Mouse (Mus musculus) forebrain, postnatal 0 days (tissue): ENCODE results near the gene Mlkl. TPM values are rescaled to one million over a fixed set of nuclear protein-coding genes. Genes with fewer than 3 reads are reported as not detected.
"Not testable (repeated sequence)": the region's sequence is repeated elsewhere in the genome, so short reads cannot be mapped to it uniquely, and the experiment has no call there.

Experiments
- ATAC-seq: fragments of 200-750 bp; cut with Nextera tagmentation; 2 replicates; pipeline ENCODE4 v1.8.0; 2017; ENCODE audit warnings: mild to moderate bottlenecking, moderate library complexity
- DNase-seq: peaks from one replicate; pipeline ENCODE4 v3.0.0-alpha.2; 2015
- H3K27ac ChIP-seq: fragments of 300-500 bp; sonication (generic); 2 replicates; pipeline ENCODE4 v1.5.1; 2014; ENCODE audit warnings: low read depth, mild to moderate bottlenecking, antibody characterized with exemption, low read length, moderate library complexity, mixed read lengths
- H3K27me3 ChIP-seq: fragments of 300-500 bp; sonication (generic); 2 replicates; pipeline ENCODE4 v1.6.1; 2014; ENCODE audit warnings: mild to moderate bottlenecking, low read length, mixed read lengths; ENCODE audit not compliant: insufficient read depth
- H3K36me3 ChIP-seq: fragments of 300-500 bp; sonication (generic); 2 replicates; pipeline ENCODE4 v1.6.1; 2014; ENCODE audit warnings: mild to moderate bottlenecking, moderate library complexity; ENCODE audit not compliant: insufficient read depth
- H3K4me1 ChIP-seq: fragments of 300-500 bp; sonication (generic); 2 replicates; pipeline ENCODE4 v1.6.1; 2014; ENCODE audit warnings: antibody characterized with exemption; ENCODE audit not compliant: insufficient read depth
- H3K4me2 ChIP-seq: fragments of 300-500 bp; sonication (generic); 2 replicates; pipeline ENCODE4 v1.6.1; 2014; ENCODE audit warnings: low read depth, mild to moderate bottlenecking, moderate library complexity
- H3K4me3 ChIP-seq: fragments of 300-500 bp; sonication (generic); 2 replicates; pipeline ENCODE4 v1.5.1; 2014; ENCODE audit warnings: low read depth, low read length, mixed read lengths
- H3K9ac ChIP-seq: fragments of 300-500 bp; sonication (generic); 2 replicates; pipeline ENCODE4 v1.6.1; 2014; ENCODE audit warnings: mild to moderate bottlenecking
- H3K9me3 ChIP-seq: fragments of 300-500 bp; sonication (generic); 2 replicates; pipeline ENCODE4 v1.6.1; 2016; ENCODE audit warnings: low read length
- CTCF ChIP-seq: sonication (generic); IDR thresholded peaks from 2 replicates; pipeline ENCODE4 v1.5.1; 2016; ENCODE audit warnings: antibody characterized with exemption, control low read depth, low read depth
- WGBS: fragments of 180-500 bp; shearing (Covaris S2); extraction: QIAGEN DNeasy Blood & Tissue Kit; methylation state at CpG from one replicate; pipeline ENCODE4 v1.1.7; 2014; 5-methylcytosine and 5-hydroxymethylcytosine counted together
- polyA plus RNA-seq: library from polyadenylated mRNA; unstranded; fragments of >200 nt; fragmentation: Nextera tagmentation; extraction: Ambion mirVana; gene quantifications from 2 replicates; pipeline ENCODE4 v1.2.1, GENCODE M21; 2015
- total RNA-seq: library from RNA; depleted of rRNA; stranded (reverse); fragments of >200 nt; gene quantifications from 2 replicates; pipeline ENCODE4 v1.2.3, GENCODE M21; 2014

The Mlkl gene
- total and polyA plus RNA-seq, 2 experiments from 2014 or later = 0.94 to 1.4 TPM

DNA sequence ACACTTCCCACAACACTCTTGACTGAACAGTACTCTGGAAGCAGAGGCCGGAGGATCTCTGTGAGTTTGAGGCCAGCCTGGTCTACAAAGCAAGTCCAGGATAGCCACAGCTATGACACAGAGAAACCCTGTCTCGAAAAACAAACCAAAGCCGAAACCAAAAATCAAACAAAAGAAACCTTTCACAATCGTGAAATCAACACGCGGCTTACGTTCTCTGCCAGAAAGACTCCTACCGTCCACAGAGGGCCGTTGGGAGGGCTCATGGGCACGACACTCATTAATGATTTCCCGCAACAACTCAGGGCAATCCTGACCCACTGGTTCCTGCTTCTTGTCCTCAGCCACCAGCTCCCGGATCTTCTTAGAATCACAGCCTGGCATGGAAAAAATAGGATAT is 23.2 kb downstream of the Mlkl start:
- H3K27me3 ChIP-seq = no peaks in the 10 kb centered on the region
- no peak for TF ChIP-seq CTCF
- H3K4me2 ChIP-seq = no peak overlapping the region
- H3K4me1 ChIP-seq = no peaks in the 10 kb centered on the region
- no peak for ATAC-seq
- no peak overlapping the region for H3K27ac ChIP-seq
- H3K9me3 ChIP-seq = no peaks in the 10 kb centered on the region
- no peak overlapping the region for H3K4me3 ChIP-seq
- no peaks in the 10 kb centered on the region for H3K36me3 ChIP-seq
- WGBS = 89% methylated on average over 12 of the region's 12 CpGs
- DNase-seq = no peak
- no peak overlapping the region for H3K9ac ChIP-seq

- not testable (repeated sequence) for H3K4me2 ChIP-seq, ATAC-seq, DNase-seq, H3K36me3 ChIP-seq, H3K27me3 ChIP-seq, H3K4me3 ChIP-seq, H3K9me3 ChIP-seq, H3K4me1 ChIP-seq, H3K9ac ChIP-seq, H3K27ac ChIP-seq
- 95% methylated on average over 6 of the region's 6 CpGs for WGBS
Observed at GRCm38 (mm10) chr8:111313961-111314360, 24.0 kb downstream of the Mlkl start.

DNA sequence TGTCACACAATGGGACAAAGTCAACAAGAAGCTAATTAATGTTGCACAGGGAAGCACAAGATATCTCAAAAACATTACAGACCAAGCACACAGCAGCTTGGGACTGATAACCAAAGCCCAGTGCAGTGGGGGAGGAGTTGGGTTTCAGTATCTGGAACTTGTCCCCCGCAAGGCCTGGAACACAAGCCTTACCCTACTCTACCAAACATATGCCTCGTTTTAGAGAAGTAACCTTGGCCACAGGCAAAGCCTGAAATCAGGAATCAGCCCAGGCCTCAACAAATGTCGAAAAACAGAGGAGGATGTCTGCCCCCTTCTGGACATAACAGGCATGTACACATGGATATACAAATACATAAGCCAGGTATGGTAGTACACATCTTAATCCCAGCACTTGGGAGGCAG is 25.2 kb downstream of the Mlkl start:
- Histone ChIP-seq H3K9ac (no peak overlapping the region), H3K27ac (no peak overlapping the region), H3K4me2 (no peak overlapping the region), H3K9me3 (no peaks in the 10 kb centered on the region), H3K4me3 (no peak overlapping the region), H3K27me3 (no peaks in the 10 kb centered on the region), H3K4me1 (no peaks in the 10 kb centered on the region), H3K36me3 (no peaks in the 10 kb centered on the region)
- no peak for ATAC-seq
- DNase-seq = no peak
- TF ChIP-seq CTCF = peak; percentile 21; the same call in 1 of the 2 replicates
- 72% methylated on average over 3 of the region's 3 CpGs for WGBS

DNA sequence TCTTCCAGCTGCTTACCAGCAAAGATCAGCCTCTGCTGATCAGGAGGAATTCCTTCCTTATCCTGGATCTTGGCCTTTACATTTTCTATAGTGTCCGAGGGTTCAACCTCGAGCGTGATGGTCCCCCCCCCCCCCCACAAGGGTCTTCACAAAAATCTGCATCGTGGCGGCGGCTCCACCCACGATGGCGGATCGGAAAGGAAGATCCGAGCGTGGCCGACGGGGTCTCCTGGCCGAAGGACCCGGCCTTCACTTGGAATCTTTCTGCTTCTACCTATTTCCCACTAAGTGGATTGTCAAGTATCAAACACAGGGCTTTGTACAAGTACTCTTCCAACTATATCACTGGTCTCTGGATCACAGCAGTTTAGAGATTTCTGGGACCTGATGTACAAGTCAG is 28.0 kb downstream of the Mlkl start:
- not testable (repeated sequence) for DNase-seq, H3K27ac ChIP-seq, ATAC-seq, H3K9ac ChIP-seq, H3K27me3 ChIP-seq, H3K4me1 ChIP-seq, H3K4me2 ChIP-seq, H3K36me3 ChIP-seq, H3K4me3 ChIP-seq, H3K9me3 ChIP-seq
- 92% methylated on average over 15 of the region's 15 CpGs for WGBS

- no peak for DNase-seq
- Histone ChIP-seq H3K27ac (no peak overlapping the region), H3K9me3 (no peaks in the 10 kb centered on the region), H3K9ac (no peak overlapping the region), H3K4me3 (no peak overlapping the region), H3K4me1 (no peaks in the 10 kb centered on the region), H3K4me2 (no peak overlapping the region), H3K27me3 (no peaks in the 10 kb centered on the region), H3K36me3 (no peaks in the 10 kb centered on the region)
- ATAC-seq = no peak
- no peak for TF ChIP-seq CTCF
- WGBS = 23% methylated on average over 5 of the region's 5 CpGs
Observed at GRCm38 (mm10) chr8:111305031-111305730, 32.8 kb downstream of the Mlkl start.

DNA sequence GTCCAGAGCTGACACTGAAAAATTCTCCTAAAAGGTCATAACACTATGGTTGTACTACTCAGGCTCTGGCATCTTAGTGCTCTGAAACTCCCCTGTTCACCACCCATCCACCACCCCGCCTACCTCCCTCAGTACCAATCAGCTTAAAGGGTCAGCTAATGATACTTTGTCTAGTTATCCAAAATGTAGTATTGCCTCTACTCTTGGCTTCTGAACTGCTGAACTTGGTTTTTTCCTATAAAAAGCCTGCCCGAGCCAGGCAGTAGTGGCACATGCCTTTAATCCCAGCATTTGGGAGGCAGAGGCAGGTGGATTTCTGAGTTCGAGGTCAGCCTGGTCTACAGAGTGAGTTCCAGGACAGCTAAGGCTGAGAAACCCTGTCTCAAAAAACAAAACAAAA is 33.6 kb downstream of the Mlkl start:
- no peaks in the 10 kb centered on the region for H3K9me3 ChIP-seq
- H3K9ac ChIP-seq = no peak overlapping the region
- DNase-seq (no peak), ATAC-seq (no peak)
- WGBS = 93% methylated on average over 3 of the region's 3 CpGs
- no peak overlapping the region for H3K4me3 ChIP-seq
- TF ChIP-seq CTCF = no peak
- H3K27ac ChIP-seq = no peak overlapping the region
- no peaks in the 10 kb centered on the region for H3K27me3 ChIP-seq
- no peaks in the 10 kb centered on the region for H3K36me3 ChIP-seq
- no peaks in the 10 kb centered on the region for H3K4me1 ChIP-seq
- H3K4me2 ChIP-seq = no peak overlapping the region

DNA sequence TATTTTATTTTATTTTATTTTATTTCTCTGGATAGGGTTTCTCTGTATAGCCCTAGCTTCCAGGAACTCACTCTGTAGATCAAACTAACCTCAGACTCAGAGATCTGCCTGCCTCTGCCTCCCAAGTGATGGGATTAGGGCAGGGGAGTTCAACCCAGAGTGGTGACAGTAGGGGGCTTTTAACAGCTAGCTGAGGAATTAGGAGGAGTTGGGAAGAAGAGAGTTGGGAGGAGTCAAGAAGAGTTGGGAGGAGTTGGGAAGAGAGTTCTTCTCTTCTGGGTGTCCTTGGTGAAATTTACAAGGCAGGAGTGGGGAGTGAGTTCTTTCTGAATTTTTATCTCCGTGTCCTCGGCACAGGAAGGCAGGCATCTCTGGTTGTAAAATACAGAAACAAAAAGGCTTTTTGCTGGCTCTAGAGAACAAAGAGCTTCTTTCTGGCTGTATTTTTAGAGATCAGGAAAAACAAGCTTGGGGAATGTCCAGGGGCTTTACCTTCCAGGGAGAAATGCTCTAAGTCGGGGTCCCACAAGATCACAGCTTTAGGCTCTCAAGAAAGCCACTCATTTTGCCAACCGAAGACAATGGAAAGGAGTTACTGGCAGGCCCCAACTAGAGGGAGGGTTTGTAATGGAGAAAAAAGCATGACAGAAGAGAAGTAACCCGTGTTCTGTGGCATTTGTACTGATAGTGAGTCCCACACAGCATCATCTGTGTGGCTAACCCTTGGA is 34.7 kb downstream of the Mlkl start:
- not testable (repeated sequence) for ATAC-seq, H3K27me3 ChIP-seq, H3K4me1 ChIP-seq, H3K9ac ChIP-seq, H3K9me3 ChIP-seq, DNase-seq, H3K4me2 ChIP-seq, H3K4me3 ChIP-seq, H3K36me3 ChIP-seq, H3K27ac ChIP-seq
- 80% methylated on average over 5 of the region's 5 CpGs for WGBS
